Mouse (Mus musculus): ENCODE data around the gene Phrf1.
"Not testable (repeated sequence)": the region's sequence is repeated elsewhere in the genome, so short reads cannot be mapped to it uniquely, and the experiment has no call there.

The Phrf1 gene

DNA sequence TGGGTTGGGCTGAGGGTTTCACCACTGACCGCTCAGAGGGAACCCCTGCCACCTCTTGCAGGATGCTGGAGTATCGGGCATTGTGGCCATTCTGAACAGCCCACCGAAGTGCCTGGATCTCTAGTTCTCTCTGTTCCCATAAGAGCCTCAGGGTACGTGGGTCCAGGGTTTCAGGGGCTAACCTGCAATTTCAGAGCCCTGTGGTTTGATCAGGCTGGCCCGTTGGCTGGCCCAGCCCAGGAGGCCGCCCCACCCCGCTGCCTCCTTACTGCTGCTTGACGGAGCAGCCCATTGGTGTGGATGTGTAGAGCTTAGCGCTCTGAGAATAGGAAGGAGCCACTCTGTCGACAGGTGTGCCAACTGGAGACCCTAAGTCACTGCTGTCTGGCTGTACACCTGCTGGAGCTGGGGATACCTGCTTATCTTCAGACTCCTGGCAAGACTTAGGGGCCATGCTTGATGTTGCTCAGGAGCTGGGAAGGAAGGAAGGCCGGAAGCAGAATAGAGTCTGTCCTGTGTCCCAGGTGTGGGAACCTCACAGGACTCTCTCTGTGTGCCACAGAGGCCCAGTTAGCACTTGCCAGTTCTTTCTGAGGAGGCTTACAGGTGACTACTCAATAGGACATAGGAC lies 14.9 kb upstream of the Phrf1 start, which contains the start of gene Lmntd2:
Gene Lmntd2, minus strand, starts transcription at position 476 of the 631 bp plus-strand sequence.
- DNase-seq (ENCODE audit: low read depth, low spot score): no peak

DNA sequence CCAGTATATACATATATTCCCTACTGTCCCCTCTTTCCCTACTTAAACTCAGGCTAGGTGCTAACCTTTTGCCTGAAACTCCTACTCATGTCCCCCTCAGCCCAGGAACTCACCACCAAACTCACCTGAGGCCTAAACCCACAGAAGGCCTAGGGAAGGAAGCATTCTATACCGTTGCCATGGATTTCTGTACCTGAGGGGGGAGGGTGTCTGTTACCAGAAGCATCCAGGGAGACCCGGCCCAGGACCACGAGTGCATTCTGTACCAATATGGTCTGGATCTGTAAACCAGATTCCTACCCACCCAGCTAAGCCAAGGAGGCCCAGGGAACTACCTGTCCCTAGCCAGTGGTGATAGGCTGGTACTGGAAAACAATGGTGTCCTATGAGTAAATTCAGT lies 14.3 kb upstream of the Phrf1 start:
- DNase-seq (ENCODE audit: low read depth, low spot score): no peak

DNA sequence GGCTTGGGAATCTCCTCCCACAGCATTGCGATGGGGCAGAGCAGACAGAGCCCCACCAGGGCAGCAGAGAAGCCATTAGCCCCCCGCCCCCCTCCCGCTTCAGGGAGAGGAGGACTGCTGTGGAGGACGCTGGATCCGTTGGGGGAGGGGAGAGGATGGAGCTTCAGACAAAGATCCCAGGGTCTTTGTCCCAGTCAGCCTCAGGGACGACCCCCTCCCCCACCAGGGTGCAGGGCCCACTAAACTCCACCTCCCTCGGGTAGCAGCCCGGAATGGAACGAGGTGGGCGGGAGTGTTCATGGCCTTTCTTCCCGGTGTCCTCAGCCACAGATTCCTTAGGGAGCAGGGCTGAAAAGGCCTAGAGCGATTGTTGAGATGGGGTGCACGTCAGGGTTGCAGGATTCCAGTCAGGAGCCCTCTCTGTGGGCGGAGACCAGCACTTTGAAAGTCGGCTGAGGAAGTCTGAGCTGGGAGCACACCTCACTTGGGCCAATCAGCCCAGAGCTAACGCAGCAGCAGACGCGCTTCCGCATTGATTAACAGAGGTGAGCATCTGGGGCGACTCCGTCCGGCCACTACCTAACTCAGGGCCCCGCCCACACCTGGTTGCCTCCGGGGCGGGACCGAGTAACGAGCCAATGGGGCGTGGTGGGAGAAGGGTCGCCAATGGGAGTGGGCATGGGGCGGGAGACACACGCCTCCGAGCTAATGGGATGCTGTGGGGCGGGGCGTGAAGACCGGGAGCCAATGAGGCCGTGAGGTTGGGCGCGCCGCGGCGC lies 13.3 kb upstream of the Phrf1 start, which contains the start of gene Rassf7:
Gene Rassf7, plus strand, starts transcription at position 760 of the 779 bp plus-strand sequence.
- DNase-seq (ENCODE audit: low read depth, low spot score): peak; percentile 88

DNA sequence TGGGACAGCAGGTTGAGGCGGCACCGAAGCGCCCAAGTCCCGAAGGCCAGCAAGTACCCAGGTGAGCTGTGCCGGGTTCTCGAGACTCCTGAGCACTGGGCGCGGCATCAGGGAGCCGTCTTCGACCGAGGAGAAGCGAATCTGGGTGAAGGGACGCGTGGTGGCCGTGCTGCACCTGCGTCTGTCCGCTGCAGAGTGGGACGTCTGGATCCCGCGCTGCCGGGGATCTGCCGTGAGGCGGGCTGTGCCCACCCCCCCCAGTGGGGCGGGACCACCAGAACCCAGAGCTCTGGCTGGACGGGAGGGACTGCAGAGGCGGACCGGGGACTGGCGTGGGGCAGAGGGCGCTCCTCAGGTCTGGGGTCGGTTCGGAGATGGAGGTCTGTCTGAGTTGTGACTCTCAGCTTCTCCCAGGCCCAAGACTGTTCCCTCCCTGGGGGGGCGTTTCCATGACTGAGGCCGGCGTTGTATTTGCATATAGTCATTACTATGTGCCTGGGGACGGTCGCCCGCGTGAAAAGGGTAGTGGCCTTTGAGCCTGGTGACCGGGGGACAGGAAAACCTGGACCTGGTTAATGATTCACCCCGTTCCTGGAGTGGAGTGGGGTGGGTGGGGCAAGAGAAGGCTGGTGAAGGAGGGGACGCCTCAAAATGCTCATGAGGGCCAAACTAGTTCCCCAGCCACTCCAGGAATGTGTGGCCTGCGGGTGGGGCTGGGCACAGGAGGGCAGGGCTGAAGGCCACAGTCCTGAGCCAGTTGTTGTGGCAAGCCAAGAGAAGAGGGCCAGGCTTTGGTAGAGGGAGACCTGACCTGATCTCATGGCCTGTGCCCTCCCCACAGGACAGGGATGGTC lies 12.5 kb upstream of the Phrf1 start:
- DNase-seq (ENCODE audit: low read depth, low spot score): no peak

DNA sequence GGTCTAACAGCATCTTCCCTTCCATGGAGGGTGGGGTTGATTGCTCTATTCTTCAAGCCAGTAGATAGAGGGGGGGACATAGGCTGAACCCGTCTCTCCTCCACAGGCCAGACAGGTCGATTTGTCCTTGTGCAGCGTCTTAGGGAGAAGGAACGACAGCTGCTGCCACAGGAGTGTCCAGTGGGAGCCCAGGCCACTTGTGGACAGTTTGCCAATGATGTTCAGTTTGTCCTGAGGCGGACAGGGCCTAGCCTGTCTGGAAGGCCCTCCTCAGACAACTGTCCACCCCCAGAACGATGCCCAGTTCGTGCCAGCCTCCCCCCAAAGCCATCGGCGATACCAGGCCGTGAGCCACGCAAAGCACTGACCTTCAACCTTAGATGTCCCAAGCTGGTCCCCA lies 11.7 kb upstream of the Phrf1 start:
- DNase-seq (ENCODE audit: low read depth, low spot score): no peak

DNA sequence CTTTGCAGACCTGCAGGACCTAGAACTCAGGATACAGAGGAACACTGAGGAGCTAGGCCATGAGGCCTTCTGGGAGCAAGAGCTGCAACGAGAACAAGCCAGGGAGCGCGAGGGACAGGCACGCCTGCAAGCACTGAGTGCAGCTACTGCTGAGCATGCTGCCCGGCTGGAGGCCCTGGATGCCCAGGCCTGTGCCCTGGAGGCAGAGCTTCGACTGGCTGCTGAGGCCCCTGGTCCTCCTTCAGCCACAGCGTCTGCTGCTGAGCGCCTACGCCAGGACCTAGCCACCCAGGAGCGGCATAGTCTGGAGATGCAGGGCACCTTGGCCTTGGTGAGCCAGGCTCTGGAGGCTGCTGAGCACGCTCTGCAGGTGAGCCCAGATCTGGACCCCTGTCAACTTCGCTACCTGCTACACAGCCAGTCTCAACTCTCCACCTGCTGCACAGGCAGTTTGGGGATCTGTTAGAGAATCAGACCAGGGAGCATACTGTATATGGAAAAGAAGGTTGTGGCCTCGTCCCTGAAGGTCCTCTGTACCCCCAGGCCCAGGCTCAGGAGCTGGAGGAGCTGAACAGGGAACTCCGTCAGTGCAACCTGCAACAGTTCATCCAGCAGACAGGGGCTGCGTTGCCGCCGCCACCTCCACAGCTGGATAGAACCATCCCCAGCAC lies 11.1 kb upstream of the Phrf1 start:
- no peak for DNase-seq (ENCODE audit: low read depth, low spot score)

DNA sequence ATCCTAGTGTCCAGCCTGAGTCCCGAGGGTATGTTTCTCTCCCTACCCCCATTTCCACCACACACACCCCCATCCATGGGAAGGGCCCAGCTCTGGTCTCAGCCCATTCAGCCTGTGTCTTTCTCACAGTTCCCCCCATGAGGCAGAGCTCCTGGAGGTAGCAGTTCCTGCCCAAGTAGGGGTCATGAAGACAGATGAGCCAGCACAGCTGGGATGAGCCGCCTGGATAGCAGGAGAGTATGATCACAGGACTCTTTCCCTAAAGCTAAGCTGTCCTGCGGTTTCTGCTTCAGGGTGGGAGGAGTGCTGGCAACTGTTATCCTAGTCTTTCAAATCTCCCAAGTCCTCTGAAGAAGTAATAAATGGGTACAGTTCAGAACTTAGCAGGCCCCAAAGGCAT lies 10.4 kb upstream of the Phrf1 start:
- DNase-seq (ENCODE audit: low read depth, low spot score): no peak

DNA sequence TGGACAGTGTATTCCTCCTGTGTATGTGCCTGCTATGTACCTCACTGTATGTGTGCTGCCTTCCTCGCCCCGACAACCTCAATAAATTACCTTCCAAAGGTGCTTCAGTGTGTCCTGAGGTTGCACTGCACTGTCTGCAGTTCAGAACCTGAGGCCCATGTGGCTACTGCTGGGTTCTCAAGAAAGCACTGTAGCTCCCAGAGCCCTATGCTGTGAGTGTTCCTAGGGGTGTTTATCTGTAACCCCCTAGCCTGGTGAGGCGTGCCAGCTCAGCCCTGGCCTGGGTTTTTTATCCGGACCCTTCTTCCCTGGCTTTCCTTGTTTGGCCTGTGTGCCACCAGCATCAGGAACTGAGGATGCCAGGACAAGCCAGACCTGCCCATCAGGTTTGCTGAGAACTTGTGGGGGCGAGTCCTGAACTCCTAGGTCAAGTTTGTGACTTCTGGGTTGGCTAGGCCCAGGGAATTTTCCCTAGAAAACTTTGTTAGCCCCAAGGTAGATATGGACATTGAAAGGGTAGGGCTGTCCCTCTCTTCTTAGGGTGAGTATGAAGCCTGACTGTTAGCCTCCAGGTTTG lies 9.9 kb upstream of the Phrf1 start:
- DNase-seq (ENCODE audit: low read depth, low spot score): no peak

DNA sequence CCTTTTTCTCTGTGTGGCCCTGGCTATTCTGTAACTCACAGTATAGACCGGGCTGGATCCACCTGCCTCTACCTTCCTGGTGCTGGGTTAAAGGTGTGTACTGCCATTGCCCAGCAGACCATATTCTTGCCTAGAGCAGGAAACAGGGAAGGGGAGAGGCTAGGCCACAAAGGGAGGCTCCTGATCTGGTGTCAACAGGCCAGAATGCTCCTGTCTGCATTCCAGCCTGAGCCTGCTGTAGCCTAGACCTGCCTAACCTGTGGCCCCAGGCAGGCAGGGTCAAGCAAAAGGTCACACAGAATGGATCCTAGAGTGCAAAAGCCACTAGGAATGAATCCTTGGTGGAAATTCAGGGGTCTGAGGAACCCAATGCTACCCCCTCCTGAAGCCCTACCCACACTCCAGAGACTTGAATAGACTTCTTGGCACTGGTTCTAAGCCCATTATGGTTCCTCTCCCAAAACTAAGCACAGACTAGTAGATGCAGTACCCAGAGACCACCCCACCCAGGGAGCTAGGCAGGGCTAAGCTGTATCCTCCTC lies 9.0 kb upstream of the Phrf1 start:
- DNase-seq (ENCODE audit: low read depth, low spot score): no peak

DNA sequence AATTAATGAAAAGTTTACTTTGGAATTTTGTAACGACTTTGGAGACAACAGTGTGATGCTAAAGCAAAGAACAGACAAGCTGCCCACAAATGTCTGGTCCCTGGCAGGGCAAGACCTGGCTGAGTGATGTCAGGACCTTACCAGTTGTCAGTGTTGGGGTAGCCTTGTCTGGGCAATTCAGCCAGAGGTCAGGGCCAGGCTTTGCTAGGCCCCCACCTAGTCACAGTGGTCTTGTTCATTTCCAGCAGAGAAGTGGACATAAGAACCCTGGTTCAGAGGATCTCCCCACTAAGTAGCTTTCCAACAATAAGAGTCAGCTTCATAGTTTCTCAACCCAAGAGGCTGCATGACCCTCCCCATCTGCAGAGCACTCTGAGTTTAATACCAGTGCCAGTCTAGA lies 8.2 kb upstream of the Phrf1 start:
- no peak for DNase-seq (ENCODE audit: low read depth, low spot score)

DNA sequence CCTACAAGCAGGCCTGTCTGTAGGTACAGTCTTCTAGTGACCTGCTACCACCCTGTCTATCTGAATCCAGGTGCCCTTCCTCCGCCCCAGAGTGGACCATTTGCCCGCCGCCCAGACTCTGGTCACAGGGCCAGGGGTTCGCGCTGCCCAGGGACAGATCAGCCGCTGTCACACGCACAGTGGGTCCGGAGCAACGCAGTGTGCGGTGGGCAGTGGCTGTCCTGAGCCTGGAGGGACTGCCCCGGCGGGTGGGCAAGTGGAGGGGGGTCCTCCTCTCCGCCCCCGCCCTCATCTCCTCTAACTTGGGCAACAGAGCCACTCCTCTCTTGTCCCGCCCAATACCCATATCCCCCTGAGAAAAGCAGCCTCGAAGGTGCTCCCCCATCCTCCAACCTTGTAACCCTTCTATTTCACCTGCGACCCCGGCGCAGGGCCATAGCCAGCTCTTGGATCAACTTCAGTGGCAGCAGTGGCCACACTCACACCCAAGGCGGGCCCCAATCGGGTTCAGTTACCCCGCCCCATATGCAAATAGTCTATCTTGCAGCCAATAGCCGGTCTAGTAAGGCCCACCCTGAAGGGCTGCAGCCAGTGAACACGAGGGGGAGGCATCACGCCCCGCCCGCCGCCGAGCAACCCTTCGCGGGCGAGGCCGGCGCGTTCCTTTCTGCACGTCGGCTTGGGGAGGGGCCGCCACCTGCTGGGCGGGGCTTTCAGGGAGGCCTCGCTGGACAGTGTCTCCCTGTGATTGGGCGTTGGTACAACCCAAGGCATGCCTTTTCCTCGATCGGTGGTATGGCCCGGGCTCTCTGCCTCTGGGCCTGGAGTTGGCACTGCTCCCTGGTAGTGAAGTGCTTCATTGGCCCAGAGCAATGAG lies 7.1 kb upstream of the Phrf1 start:
- DNase-seq (ENCODE audit: low read depth, low spot score): peak; percentile 95

DNA sequence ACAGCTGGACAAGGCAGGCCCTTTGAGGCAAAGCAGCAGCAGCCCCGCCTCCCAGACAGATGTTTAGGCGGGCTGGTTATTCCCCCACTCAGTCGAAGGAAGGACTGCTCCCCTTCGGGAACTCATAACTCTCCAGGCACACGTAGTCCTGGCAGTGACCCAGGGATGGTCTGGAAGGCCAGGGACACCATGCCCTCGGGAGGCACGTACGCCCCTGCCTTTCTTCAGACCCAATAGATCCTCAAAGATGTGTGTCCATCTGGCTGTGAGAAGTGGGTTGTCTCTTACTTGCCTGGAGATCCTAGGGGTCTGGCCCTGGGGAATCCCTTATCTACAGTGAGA lies 6.5 kb upstream of the Phrf1 start:
- DNase-seq (ENCODE audit: low read depth, low spot score): no peak

DNA sequence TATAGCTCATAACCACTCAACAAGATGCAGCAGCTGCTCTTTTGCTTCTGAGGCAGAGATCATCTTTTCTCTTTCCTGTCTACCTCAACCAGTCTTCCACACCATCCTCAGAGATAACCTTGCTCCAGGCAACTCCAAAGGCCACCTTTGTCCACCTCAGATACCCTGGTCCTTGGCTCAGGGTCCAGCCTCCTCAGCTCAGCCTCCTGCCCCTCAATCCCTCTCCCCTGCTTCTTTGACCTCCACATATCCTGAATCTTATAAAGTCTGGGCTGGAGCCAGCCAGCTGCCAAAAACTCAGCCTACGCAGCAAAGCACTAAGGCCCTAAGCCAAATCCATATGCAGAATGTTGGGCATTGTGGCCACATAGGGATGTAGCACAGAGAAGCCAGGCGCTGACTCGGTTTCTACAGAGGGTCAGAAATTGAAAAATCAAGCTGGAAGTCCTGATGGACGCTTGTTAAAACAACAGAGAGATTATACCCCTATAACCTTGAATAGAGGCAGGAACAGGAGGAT lies 5.8 kb upstream of the Phrf1 start:
- DNase-seq (ENCODE audit: low read depth, low spot score): no peak

DNA sequence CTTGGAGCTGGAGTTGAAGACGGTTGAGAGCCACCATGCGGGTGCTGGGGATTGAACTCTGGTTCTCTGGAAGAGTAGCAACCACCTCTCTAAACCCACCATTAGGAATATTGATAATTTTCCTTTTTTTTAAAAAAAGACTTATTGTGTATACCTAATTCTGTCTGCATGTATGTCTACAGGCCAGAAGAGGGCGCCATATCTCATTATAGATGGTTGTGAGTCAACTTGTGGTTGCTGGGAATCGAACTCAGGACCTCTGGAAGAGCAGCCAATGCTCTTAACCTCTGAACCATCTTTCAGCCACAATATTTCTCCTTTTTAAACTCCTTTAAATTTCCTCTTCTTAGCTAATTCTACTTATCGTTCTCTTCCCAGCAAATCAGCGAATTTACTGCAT lies 2.0 kb upstream of the Phrf1 start:
- no peak for DNase-seq (ENCODE audit: low read depth, low spot score)

DNA sequence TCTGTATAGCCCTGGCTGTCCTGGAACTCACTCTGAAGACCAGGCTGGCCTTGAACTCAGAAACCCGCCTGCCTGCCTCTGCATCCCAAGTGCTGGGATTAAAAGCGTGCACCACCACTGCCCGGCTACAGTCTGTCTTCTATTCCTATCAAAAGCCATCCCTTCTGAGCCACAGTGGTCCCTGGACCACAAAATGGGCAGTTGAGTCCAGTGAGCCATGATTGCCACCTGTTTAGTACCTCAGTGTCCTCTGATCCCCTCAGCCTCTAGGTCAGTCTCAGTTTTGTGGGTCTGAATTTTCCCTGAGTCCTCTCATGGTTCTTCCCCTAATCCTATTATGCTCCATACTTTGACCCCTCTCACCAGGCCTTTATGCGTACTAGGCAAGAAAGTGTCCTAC lies 788 bp upstream of the Phrf1 start:
- no peak for DNase-seq (ENCODE audit: low read depth, low spot score)

DNA sequence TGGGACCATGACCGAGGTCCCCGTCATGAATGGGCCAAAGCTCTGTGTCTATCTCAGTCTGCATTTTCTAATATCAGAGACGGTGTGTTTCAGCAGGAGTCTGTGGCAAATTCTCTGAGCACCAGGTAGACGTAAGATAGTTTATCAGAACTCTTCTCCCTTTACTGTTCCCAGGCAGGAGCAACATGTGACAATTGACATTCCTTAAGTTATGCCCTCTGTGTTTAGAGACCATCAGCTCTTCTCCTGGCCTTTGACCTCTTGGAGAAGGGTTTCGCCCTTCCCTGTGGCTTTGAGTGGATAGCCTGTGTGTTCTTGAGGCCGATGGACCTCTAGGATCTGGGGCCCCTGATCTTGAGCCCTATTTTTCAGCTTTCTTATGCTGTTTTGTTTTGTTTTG lies 1.1 kb downstream of the Phrf1 start:
- no peak for DNase-seq (ENCODE audit: low read depth, low spot score)

DNA sequence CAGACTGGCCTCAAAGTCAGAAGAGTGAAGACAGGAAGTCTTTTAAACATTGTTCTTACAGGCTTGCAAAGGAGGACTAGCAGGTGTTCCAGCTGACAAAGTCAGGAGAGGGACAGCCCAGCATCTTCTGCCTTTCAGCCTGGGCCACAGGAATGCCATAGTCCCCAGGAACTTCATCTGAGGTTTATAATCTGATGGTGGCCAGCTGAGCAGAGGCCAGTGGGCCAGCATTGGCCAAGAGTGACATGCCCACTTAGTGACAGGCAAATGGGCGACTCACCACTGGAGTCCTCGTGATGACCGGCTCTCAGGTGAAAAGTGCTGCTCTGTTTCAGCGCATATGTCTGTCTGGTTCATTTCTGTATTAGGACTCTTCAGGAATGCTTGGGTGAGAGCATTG lies 2.0 kb downstream of the Phrf1 start:
- no peak for DNase-seq (ENCODE audit: low read depth, low spot score)

DNA sequence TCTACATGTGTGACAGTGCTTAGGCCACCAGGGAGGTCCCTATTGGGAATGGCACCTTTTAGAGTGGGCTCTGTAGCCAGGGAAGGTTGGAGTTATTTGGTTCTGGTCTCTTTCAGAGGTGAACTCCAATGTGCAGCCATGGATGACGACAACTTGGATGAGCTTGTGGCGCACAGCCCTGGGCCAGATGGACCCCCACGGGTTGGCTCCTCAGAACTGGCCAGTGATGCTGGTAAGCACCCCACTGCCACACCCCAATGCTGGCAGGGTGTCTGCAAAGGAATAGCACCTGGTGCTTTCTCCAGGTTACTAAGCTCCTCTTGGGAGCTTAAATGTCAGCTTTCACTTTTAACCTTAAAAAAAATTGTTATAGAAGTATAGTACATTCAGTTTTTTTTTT lies 2.5 kb downstream of the Phrf1 start:
- no peak for DNase-seq (ENCODE audit: low read depth, low spot score)

DNA sequence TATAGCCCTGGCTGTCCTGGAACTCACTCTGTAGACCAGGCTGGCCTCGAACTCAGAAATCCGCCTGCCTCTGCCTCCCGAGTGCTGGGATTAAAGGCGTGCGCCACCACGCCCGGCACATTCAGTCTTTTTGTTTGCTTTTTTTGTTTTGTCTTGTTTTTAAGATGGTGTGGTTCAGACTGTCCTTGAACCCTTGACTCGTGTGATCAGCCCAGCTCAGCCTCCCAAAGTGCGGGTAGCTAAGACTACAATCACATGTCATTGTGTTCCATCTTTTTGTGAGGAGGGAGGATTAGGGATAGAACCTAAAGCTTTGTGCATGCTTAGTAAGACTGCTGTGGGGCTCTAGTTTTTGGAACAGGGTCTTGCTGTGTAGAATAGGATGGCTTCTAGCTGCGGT lies 3.0 kb downstream of the Phrf1 start:
- DNase-seq (ENCODE audit: low read depth, low spot score): no peak

DNA sequence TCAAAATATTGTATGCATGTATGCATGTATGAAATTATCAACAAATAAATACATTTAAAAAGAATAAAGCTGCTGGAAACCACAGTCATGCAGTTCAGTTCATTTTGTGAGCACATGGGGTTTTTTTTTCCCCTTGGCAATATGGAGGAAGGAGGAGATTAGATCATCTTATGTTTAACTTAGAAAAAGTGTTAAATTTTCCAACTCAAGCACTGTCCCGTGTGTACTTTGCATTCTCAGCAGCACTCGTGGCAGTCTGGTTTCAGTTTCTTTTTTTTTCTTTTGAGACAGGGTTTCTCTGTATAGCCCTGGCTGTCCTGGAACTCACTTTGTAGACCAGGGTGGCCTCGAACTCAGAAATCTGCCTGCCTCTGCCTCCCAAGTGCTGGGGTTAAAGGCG lies 21.9 kb downstream of the Phrf1 start:
- DNase-seq (ENCODE audit: low read depth, low spot score): not testable (repeated sequence)

All from retina, postnatal 7 days (tissue).